Mouse (Mus musculus) limb, embryonic 13.5 days (tissue): ENCODE measurements around the gene Msl1. TPM values are rescaled to one million over a fixed set of nuclear protein-coding genes. Genes with fewer than 3 reads are reported as not detected.
A peak's percentile ranks its signal among the peaks of the same experiment; 100 is the strongest.

Experiments
- ATAC-seq: fragments of 200-750 bp; cut with Nextera tagmentation; 2 replicates; pipeline ENCODE4 v1.8.0; 2017; ENCODE audit warnings: low read depth, moderate number of reproducible peaks, moderate TSS enrichment; ENCODE audit not compliant: low FRiP score
- H3K27ac ChIP-seq: fragments of 300-500 bp; sonication (generic); 2 replicates; pipeline ENCODE4 v1.5.1; 2015; ENCODE audit warnings: inconsistent platforms, mild to moderate bottlenecking, moderate library complexity
- H3K27me3 ChIP-seq: fragments of 300-500 bp; sonication (generic); 2 replicates; pipeline ENCODE4 v1.6.1; 2015; ENCODE audit warnings: mild to moderate bottlenecking, inconsistent platforms
- H3K36me3 ChIP-seq: fragments of 300-500 bp; sonication (generic); 2 replicates; pipeline ENCODE4 v1.6.1; 2015; ENCODE audit warnings: inconsistent platforms, mild to moderate bottlenecking, moderate library complexity
- H3K4me1 ChIP-seq: fragments of 300-500 bp; sonication (generic); 2 replicates; pipeline ENCODE4 v1.6.1; 2015; ENCODE audit warnings: inconsistent platforms
- H3K4me2 ChIP-seq: fragments of 300-500 bp; sonication (generic); replicated peaks from 2 replicates; pipeline ENCODE4 v1.6.1; 2015; ENCODE audit warnings: inconsistent platforms, mild to moderate bottlenecking, moderate library complexity
- H3K4me3 ChIP-seq: fragments of 300-500 bp; sonication (generic); 2 replicates; pipeline ENCODE4 v1.5.1; 2015; ENCODE audit warnings: moderate library complexity, mild to moderate bottlenecking, inconsistent platforms
- H3K9ac ChIP-seq: fragments of 300-500 bp; sonication (generic); 2 replicates; pipeline ENCODE4 v1.6.1; 2015; ENCODE audit warnings: mild to moderate bottlenecking, inconsistent platforms
- H3K9me3 ChIP-seq: fragments of 300-500 bp; sonication (generic); 2 replicates; pipeline ENCODE4 v1.6.1; 2016; ENCODE audit warnings: inconsistent platforms
- WGBS: fragments of 180-500 bp; shearing (Covaris S2); methylation state at CpG from one replicate; pipeline ENCODE4 v1.1.7; 2015; 5-methylcytosine and 5-hydroxymethylcytosine counted together
- polyA plus RNA-seq: library from polyadenylated mRNA; unstranded; fragments of >200 nt; fragmentation: Nextera tagmentation; extraction: Ambion mirVana; gene quantifications from 2 replicates; pipeline ENCODE4 v1.2.1, GENCODE M21; 2015

The Msl1 gene
- polyA plus RNA-seq, 1 experiment from 2014 or later = 29.2 TPM

DNA sequence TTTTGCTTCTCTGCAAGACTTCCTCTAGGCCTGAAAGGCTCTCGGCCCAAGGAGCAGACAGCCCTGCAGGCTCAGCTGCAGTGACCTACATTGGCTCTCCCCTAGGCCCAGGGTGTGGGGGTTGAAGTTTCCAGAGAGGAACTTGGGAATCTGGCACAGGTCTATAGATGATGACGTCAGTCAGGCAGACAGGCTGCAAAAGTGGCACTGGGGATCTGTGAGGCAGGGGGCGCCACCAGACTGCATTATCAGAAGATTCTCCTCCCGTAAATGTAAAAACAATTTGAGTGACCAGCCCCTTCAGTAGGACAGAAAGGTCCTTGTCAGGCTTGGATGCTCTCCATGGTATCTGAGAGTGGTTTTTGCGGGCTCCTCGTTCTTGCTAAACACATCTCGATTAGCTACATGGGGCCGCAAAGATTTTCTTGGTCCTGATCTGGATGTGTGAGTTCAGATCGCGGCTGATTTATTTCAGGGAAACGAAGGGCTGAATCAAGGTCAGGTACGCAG lies 9.5 kb upstream of the Msl1 start:
- Histone ChIP-seq H3K4me2 (peak overlapping the region; percentile 44), H3K27ac (peak overlapping the region; percentile 86), H3K4me1 (peaks cover 76% of the 10 kb centered on the region), H3K9ac (no peak overlapping the region), H3K4me3 (0 out of 2 replicates have a peak overlapping the region, but pooled peaks have one; percentile 10), H3K36me3 (no peaks in the 10 kb centered on the region), H3K27me3 (no peaks in the 10 kb centered on the region), H3K9me3 (no peaks in the 10 kb centered on the region)
- 10% methylated on average over 12 of the region's 12 CpGs for WGBS
- no peak for ATAC-seq

DNA sequence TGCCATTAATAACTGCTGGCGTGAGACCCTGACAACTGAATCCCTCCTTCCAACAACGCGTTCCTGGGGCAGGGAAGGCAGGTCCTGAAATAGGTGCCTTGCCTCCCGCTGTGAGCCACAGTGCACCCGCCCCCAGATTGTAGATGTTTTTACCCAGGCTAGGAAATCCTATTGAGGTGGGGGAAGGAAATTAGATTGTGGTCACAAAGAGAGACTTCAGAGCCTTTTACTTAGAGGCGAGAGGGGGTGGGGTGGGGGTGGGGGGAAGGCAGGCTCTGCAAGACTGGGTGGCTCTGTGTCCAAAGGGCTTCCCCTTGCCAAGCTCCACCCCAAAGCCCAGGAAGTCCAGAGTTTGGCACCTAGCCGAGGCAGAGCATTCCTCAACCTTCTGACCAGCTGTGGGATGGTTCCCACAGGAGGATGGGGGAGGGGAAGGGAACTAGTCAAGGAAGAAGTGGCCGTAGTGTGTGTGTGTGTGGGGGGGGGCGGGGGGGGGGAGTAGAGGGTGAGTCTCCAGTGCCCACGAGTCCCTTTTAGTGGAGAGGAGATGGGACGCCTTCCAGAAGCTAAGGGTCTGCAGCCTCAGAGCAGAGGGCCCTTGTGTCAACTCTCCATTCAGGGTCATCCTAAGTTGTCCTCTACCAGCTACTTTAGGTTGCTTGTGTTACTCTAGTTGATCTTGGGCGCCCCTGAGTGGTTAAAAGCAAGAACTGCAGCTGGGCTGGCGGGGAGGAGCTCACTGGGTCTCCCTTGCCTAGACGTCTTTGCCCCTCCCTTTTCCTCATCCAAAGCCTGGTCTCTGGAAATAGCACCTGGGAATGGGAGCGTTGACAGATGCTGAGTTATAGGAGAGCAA lies 8.7 kb upstream of the Msl1 start:
- H3K27me3 ChIP-seq = no peaks in the 10 kb centered on the region
- peak overlapping the region; percentile 44 for H3K4me2 ChIP-seq
- peak; percentile 24 for ATAC-seq
- no peaks in the 10 kb centered on the region for H3K36me3 ChIP-seq
- no peak overlapping the region for H3K4me3 ChIP-seq
- H3K27ac ChIP-seq = peak overlapping the region; percentile 86
- H3K4me1 ChIP-seq = peaks cover 72% of the 10 kb centered on the region
- H3K9ac ChIP-seq = no peak overlapping the region
- 3% methylated on average over 15 of the region's 15 CpGs for WGBS
- no peaks in the 10 kb centered on the region for H3K9me3 ChIP-seq

DNA sequence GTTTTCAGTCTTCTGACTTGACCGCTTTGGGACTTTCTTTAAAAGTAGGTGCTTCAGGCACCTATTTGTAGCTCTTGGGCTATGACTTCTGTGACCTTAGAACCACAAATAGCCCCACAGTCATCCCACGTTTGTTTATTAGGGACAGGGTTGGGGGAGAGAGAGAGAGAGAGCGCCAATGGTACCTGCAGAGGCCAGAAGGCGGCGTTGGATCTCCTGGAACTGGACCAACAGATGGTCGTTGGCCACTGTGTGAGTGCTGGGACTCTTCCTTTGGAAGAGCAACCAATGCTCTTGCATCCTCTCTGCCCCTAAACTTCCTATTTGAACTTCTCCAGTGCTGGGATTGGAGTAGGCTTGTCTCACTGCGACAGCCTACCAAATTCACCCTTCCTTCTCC lies 8.1 kb upstream of the Msl1 start:
- H3K9me3 ChIP-seq = no peaks in the 10 kb centered on the region
- H3K4me1 ChIP-seq = peaks cover 66% of the 10 kb centered on the region
- H3K27ac ChIP-seq = peak overlapping the region; percentile 52
- WGBS = 37% methylated on average over 7 of the region's 7 CpGs
- H3K9ac ChIP-seq = no peak overlapping the region
- H3K27me3 ChIP-seq = no peaks in the 10 kb centered on the region
- no peak for ATAC-seq
- H3K4me2 ChIP-seq = peak overlapping the region; percentile 44; the same call in 1 of the 2 replicates
- no peak overlapping the region for H3K4me3 ChIP-seq
- no peaks in the 10 kb centered on the region for H3K36me3 ChIP-seq

DNA sequence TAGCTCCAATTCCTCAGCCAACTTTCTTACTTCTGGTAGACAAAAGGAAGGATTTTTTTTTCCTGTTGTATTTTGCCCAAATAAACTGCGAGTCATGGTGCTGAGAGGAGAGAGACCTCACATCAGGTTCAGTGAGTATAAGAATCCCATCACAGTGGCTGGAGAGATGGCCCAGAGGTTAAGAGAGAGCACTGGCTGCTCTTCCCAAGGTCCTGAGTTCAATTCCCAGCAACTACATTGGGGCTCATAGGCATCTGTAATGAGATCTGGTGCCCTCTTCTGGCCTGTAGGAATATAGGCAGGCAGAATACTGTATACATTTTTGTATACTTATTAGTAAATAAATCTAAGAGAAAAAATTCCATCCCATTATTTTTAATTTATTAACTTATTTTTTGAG lies 7.6 kb upstream of the Msl1 start:
- Histone ChIP-seq H3K9ac (no peak overlapping the region), H3K36me3 (no peaks in the 10 kb centered on the region), H3K27ac (peak overlapping the region; percentile 52; the same call in 1 of the 2 replicates), H3K4me2 (no peak overlapping the region), H3K4me3 (no peak overlapping the region), H3K4me1 (peaks cover 61% of the 10 kb centered on the region), H3K9me3 (no peaks in the 10 kb centered on the region), H3K27me3 (no peaks in the 10 kb centered on the region)
- no peak for ATAC-seq
- WGBS = 88% methylated on average over 1 of the region's 1 CpGs

DNA sequence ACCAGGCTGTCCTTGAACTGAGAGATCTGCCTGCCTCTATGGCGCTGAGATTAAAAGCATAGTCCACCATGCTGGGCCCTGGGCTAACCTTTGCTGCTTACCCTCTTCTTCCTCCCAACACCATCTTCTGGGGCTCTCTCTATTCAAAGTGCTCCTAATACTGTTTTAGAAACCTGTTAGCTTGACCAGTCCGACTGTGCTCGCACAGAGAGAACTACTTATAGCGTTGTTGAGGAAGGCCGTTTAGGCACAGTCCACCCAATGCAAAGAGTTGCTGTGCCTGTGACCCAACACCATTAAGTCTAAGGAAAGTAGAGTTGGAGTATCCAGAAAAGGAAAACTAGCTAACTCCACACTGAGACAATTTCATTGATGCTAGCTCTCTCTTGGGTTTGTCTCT lies 7.2 kb upstream of the Msl1 start:
- H3K4me1 ChIP-seq = peaks cover 57% of the 10 kb centered on the region
- H3K9ac ChIP-seq = no peak overlapping the region
- no peak for ATAC-seq
- no peaks in the 10 kb centered on the region for H3K27me3 ChIP-seq
- peak overlapping the region; percentile 58; the same call in 1 of the 2 replicates for H3K4me3 ChIP-seq
- H3K9me3 ChIP-seq = no peaks in the 10 kb centered on the region
- peak overlapping the region; percentile 78; the same call in 1 of the 2 replicates for H3K27ac ChIP-seq
- no peaks in the 10 kb centered on the region for H3K36me3 ChIP-seq
- H3K4me2 ChIP-seq = peak overlapping the region; percentile 91
- 91% methylated on average over 5 of the region's 5 CpGs for WGBS

DNA sequence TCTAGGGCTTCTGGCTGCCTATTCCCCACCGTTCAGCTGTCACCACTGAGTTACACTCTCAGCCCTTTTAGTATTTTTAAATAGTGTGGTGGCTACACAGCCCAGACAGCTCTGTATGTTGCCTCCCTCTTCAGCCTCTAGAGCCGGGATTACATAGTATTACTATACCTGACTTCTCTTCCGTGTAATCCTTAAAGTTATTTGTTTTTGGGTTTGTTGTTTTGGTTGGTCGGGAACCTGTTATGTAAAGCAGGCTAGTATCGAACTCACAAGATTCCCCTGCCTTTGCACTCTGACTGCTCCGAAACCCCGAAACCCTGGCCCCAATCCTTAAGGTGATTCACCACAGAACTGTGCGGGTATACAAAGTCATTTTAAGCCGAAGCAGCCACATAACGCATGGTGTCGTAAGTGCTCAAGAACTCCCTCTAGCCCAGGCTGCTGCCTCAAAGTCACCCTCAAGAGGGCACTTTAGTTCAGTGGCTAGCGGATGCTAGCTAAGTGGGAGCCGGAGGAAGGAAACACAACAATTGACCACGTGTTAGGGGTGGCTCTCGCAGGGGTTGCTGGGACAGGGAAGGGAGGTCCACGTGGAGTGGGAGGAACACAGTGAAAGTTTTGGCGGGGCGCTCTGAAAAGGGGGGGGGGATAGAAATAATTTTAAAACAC lies 6.6 kb upstream of the Msl1 start:
- peak; percentile 77 for ATAC-seq
- H3K4me3 ChIP-seq = peak overlapping the region; percentile 58
- H3K9me3 ChIP-seq = no peaks in the 10 kb centered on the region
- WGBS = 12% methylated on average over 18 of the region's 18 CpGs
- H3K27me3 ChIP-seq = no peaks in the 10 kb centered on the region
- peak overlapping the region; percentile 78 for H3K27ac ChIP-seq
- peak overlapping the region; percentile 68 for H3K9ac ChIP-seq
- H3K4me1 ChIP-seq = peaks cover 55% of the 10 kb centered on the region
- H3K36me3 ChIP-seq = no peaks in the 10 kb centered on the region
- peak overlapping the region; percentile 91 for H3K4me2 ChIP-seq

DNA sequence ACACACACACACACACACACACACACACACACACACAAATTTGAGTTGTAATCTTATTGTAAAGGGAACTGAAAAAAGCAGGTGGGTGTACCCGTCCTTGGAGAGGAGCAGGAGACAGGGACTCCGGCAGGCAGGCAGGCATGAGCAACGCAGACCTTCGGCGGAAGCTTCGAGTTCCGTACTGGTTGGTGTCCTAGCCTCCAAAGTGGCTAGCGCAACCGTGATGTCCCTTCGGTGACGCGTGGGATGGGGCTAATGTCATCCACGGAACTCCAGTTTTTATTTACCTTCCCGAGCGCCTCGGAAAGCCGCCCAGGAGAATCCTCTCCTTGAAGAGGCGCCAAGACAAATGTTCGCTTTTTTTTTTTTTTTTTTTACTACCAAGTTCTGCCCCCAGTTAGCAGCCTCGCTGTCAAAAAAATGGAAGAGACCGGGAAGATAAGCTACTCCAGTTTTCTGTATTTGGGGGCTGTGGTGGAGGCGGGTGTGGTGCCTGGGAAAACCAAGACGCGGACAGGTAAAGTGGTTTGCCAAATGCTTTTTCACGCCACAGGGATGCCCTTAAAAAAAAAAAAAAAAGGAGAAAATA lies 6.0 kb upstream of the Msl1 start:
- Histone ChIP-seq H3K9me3 (no peaks in the 10 kb centered on the region), H3K4me3 (peak overlapping the region; percentile 58), H3K36me3 (no peaks in the 10 kb centered on the region), H3K27ac (peak overlapping the region; percentile 65), H3K9ac (peak overlapping the region; percentile 68), H3K4me2 (peak overlapping the region; percentile 91), H3K4me1 (peaks cover 55% of the 10 kb centered on the region), H3K27me3 (no peaks in the 10 kb centered on the region)
- 1% methylated on average over 25 of the region's 25 CpGs for WGBS
- peak; percentile 16; the same call in 1 of the 2 replicates for ATAC-seq

DNA sequence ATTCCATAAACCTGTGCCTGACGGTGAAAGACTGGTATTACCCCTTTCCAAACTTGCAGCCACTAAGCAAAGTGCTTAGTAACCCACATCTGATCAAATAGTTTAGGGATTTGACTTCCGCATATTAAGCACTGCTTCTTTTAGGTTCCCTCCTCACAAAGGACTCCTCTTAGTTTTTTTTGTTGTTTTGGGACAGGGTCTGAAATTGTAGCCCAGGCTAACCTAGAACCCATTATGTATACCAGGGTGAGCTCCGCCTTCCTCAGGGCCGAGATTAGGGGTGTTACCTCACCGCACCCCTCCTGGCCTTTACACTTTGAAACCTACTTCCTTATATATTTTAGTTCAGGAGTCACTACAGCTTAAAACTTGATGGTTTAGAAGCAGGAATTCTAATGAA lies 5.5 kb upstream of the Msl1 start:
- ATAC-seq = no peak
- Histone ChIP-seq H3K27me3 (no peaks in the 10 kb centered on the region), H3K9me3 (no peaks in the 10 kb centered on the region), H3K4me1 (peaks cover 52% of the 10 kb centered on the region), H3K27ac (peak overlapping the region; percentile 65; the same call in 1 of the 2 replicates), H3K4me2 (peak overlapping the region; percentile 91), H3K9ac (peak overlapping the region; percentile 68), H3K4me3 (peak overlapping the region; percentile 58), H3K36me3 (no peaks in the 10 kb centered on the region)
- 29% methylated on average over 5 of the region's 5 CpGs for whole genome bisulfite sequencing

DNA sequence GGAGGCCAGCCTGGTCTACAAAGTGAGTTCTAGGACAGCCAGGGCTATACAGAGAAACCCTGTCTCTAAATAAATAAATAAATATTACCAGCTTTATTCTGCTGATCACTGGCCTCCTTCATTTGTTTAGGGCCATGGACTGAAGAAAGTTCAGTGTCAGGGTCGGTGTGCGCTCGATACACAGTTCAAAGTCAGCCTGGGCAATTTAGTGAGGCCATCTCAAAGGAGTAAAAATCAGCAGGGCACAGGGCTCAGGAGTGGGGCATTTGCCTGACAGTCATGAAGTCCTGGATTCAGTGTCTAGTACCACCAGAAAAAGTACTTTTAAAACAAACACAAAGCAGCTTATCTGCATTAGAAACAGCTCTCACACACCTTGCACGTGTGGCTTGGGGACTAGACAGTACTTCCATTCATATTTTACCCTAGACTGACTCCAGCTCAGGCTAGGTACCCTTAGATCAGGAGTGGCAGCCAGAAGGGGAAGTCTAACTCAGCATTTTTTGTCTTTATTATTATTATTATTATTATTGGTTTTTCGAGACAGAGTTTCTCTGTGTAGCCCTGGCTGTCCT lies 4.6 kb upstream of the Msl1 start:
- Histone ChIP-seq H3K27me3 (no peaks in the 10 kb centered on the region), H3K4me1 (peaks cover 43% of the 10 kb centered on the region), H3K4me3 (no peak overlapping the region), H3K9ac (no peak overlapping the region), H3K9me3 (no peaks in the 10 kb centered on the region), H3K36me3 (no peaks in the 10 kb centered on the region), H3K4me2 (no peak overlapping the region), H3K27ac (no peak overlapping the region)
- ATAC-seq = no peak
- WGBS = 80% methylated on average over 5 of the region's 5 CpGs

DNA sequence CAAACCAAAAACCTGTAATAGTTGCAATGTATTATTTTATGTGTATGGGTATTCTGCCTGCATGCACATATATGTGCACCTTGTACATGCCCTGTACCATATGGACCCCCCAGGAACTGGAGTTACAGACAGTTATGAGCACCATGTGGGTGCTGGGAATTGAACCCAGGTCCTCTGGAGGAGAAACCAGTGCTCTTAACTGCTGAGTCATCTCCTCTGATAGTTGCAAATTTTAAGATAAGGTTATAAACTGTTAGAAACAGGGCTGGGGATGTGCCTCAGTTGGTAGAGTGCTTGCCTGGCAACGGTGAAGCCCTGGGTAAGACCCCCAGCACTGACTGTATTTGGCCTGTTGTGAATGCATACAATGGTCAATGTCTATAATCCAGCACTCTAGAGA lies 3.9 kb upstream of the Msl1 start:
- Histone ChIP-seq H3K4me2 (no peak overlapping the region), H3K9ac (no peak overlapping the region), H3K9me3 (no peaks in the 10 kb centered on the region), H3K4me3 (no peak overlapping the region), H3K27me3 (no peaks in the 10 kb centered on the region), H3K27ac (no peak overlapping the region), H3K4me1 (peaks cover 36% of the 10 kb centered on the region), H3K36me3 (no peaks in the 10 kb centered on the region)
- WGBS = 73% methylated on average over 1 of the region's 1 CpGs
- no peak for ATAC-seq

DNA sequence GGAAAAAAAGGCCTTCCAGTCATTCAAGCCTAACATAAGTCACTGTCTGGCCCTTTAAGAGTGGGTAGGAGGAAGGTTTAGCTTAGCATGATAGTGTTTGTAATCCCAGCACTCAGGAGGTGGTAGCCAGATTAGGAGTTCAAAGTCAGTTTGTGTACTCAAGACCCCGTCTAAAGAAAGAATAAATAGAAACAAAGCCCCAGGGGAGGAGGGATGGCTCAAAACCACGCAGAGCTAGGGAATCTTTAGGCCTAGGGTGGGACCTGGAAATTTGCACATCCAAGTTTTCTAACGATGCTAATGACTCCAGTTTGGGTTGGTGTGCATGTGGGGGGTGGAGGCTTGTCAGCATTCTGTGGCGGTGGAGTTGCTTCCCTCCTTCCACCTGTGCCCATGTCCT lies 3.2 kb upstream of the Msl1 start:
- H3K27ac ChIP-seq = no peak overlapping the region
- 18% methylated on average over 4 of the region's 4 CpGs for WGBS

More for the DNA sequence above, 3.2 kb upstream of the Msl1 start:
- no peak for ATAC-seq
- H3K9me3 ChIP-seq = no peaks in the 10 kb centered on the region
- no peak overlapping the region for H3K4me2 ChIP-seq
- H3K9ac ChIP-seq = no peak overlapping the region
- no peak overlapping the region for H3K4me3 ChIP-seq
- no peaks in the 10 kb centered on the region for H3K27me3 ChIP-seq
- H3K4me1 ChIP-seq = peaks cover 31% of the 10 kb centered on the region
- no peaks in the 10 kb centered on the region for H3K36me3 ChIP-seq
